Mouse (Mus musculus): ENCODE results near the gene Ncaph2.
A peak's percentile ranks its signal among the peaks of the same experiment; 100 is the strongest.

Gene Ncaph2

DNA sequence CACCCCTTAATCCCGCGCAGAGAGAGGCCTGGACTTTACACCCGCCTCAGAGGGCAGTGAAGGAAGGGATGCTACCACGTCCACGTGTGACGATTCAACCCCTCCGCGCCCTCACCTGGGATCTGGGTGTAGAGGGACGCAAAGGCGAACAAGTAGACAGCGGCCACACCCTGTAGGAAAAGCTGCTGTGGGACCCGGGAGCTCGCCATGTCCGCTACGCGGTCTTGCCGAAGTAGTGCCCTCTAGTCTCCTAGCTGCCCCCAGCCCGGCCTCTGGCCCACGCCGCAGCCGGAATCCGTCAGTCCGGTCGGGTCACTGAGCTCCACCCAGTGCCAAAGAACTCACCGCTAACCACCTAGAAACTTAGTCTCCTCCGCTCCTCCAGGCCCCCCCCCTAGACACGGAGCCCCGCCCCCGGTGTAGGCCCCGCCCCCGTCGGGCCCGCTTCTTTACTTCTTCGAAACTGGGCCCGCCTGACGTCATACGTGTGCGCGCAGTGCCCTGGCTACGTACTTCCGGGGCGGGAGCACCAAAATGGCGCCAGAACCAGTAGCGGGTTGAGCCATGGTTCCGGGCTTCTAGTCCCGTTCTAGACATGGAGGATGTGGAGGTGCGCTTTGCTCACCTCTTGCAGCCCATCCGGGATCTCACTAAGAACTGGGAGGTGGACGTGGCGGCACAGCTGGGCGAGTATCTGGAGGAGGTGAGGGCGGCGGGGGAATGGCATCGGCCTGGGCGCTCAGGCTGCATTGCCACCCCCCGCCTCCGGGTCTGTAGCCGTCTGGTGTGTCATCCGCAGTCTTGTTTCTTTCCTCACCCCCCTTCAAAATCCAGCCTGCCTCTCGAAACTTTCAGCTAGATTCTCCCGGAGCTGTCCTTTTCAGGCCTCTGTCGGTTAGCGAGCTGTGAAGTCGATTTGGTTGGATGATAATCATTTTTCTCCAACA lies at the start of gene Ncaph2, which contains the start of gene Lmf2:
TSS of gene Ncaph2 (plus strand) at position 479 of the 947 bp plus-strand sequence.
TSS of gene Lmf2 (minus strand) at position 419 of the 947 bp plus-strand sequence.
- DNase-seq, result peak; percentile 94

DNA sequence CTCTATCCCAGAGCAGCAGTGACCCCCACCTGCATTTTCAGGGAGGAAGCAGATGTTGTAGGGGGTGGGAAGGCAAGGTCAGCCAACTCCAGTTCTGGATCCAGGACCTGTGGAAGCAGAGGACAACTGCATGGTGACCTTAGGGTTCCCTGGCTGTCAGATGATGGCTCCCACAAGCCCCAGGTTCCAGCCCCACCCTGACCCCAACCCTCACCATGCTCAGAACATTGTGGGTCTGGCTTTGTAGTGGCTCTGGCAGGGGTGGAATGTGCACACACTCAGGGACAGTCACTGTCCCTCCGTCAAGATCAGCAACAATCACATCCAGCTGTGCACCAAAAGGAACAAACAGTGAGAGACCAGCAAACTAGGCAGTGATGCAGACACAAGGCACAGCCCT lies 49.6 kb upstream of the Ncaph2 start:
- DNase-seq, result peak; percentile 13

DNA sequence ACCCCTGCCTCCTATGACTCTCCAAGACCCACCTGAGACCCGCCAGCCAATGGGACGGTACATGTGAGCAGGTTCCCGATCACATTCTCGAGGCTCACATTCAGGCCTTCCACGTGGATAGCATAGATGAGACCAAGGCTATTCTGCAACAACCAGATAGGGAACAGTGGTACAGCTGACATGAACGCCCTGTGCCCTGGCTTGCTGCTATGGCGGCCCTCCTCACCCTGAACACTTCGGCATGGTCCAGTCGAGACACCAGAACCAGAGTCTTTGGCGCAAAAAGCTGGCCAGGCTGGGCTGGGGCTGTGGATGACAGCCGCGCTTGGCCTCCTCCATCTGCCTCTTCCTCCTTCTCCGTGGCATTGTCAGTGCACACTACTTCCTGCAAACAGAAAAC lies 48.1 kb upstream of the Ncaph2 start:
- DNase-seq, result no peak

DNA sequence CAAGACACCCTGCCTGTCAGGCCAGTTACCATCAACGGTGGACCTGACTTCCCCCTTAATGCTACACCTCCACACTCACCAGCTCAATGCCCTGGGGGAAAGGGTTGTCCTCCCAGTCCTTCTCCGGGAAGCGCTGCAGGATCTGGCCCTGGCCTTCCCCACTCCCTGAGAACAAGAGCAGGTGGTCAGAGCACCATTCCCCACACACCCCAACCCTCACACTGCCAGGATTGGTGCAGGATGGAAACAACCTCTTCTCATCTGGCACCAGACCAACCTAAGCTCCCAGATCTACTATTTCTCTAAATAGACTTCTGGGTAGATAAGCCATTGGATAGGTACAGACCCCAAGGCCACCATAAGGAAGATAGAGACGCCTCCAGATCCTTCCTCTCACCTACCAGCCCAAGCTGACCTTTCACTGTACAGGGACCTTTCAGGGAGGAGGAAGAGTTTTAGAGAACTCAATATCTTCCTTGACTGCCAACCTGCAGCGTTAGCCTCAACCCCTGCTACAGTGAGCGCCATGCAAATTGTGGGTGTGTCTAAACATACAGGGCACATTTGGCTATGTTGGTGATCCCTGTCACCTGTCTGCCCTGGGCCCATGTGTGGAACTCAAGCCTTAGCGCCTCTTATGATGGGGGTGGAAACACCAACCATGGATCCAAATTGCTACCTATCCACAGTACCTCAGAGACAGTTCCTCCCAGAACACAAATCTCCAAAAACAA lies 46.9 kb upstream of the Ncaph2 start:
- peak; percentile 71 for DNase-seq

DNA sequence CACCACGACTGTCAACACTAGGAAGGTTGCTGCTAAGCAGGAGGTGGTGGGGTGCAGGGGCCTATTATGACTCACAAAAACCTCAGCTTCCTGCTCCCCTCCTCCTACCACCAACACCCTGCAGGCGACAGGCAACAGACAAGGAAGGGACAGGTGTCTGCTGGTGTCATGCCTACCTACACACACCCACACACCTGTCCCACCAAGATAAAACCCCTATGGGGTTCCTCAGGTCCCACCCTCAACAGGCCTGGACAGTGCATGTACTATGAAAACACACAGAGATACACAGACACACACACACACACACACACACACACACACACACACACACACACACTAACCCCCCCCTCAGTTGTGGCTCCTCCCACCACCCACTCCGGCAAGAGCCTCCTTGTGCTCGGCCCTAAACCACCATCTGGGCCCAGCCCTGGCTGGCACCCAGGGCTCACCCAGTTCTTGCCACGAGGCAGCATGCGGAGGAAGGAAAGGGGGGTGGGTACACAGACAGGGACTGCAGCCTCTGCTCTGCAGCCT lies 45.5 kb upstream of the Ncaph2 start:
- peak; percentile 83 for DNase-seq

DNA sequence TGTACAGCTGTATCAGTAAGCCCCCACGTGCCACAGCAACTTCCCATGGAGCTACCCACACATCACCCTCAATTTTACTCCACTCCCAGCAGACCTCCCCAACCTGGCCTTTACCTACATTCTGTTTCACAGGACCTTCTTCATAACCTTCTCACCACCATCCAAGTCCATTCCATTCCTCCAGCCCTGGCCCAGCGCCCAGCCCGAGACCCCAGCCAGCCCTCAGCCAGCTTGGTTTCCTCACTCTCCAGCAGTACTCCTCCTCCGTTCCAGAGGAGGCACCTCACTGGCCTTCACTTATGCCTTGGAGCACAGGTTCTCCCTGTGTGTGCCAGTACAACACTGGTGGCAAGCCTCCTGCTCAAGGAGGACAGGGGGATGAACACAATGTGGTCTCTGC lies 42.2 kb upstream of the Ncaph2 start:
- DNase-seq, result peak; percentile 58

DNA sequence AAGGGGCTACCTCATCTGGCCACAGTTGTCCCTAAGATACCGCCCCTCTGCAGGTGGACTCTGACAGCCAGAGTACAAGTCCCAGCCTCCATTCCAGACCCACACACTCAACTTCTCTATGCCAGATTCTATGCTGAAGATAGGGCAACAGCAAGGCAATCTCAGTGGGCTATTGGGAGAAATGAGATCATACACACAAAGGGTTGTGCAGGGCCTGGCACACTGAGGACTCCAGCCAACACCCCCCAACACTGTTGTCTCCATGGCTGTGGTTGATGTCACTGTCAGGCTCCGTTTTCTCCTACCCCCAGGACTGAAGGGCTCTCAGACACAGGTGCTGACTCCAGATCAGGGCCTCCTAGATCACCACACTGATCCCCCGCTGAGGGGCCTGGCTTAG lies 41.4 kb upstream of the Ncaph2 start:
- no peak for DNase-seq

DNA sequence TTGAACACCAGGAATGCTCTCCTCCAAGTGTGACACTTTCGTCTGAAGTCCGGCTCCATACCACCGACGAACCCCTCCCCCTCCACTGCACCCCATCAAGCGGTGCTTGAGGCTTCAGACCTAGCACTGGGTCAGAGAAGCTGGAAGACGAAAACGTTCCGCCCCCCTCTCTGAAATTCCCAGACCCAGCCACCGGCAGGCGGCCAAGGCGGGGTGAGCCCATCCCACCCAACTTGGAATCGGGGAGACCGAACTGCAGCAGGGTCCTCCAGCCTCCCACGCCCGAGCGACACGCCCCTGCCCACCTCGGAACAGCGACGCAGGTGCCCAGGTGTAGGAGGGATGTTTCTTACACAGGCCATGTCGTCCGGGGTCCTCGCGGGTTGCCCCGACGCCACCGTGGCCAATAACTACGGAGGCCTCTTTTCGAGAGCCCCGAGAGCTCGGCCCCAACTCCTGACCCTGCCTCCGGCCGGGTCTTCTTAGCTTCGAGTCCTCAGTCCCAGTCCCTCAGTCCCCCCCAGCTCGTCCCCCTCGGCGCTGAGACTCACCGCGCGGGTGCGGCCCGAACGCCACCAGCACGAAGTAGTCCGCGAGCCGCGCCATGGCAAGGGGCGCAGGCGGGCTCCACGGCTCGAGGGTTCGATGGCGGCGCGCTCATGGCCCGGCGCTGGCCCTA lies 40.9 kb upstream of the Ncaph2 start:
- DNase-seq, result peak; percentile 79

DNA sequence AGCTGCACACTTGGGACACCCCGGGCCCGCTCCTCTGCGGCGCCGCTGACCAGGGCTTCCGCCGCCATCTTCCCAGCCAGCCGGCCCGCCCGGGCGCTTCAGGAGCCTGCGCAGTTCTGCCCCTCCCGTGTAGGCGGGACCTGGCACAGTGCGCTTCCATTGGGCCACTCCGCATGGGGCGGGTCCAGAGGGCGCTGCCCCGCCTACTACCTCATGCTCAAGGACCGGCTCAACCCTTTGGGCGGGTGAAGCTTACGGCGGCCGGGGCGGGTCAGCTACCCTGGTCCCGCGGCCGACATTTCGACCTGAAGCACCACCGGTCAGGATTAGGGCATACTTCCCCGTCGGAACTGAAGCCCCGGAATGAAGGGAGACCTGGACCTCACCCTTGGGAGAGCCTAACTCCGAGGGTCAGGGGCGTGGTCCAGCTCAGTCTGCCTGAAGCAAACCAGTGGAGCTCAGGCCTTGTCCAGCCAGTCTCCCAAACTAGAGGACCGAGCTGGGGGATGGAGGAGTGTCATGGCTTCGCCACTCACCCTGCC lies 40.3 kb upstream of the Ncaph2 start, which contains the start of gene Sbf1:
TSS of gene Sbf1 (minus strand) at position 122 of the 542 bp plus-strand sequence.
- DNase-seq, result peak; percentile 99

DNA sequence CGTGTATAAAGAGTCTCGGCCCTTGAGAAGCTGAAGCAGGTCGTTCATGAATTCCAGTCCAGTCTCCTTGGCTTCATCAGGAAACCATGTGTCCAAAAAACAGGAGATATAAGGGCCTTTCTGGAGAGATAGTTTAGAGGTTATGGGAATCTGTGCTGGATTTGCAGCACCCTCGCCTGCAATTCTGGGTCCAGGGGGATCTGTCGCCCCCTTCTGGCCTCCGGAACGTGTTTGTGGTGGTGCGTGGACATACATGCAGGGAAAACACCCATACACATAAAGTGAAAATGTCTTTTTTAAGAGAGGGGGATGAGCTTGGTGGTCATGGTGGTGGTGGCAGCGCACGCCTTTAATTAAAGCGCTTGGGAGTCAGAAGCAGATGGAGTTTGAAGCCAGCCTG lies 39.4 kb upstream of the Ncaph2 start:
- peak; percentile 57 for DNase-seq

DNA sequence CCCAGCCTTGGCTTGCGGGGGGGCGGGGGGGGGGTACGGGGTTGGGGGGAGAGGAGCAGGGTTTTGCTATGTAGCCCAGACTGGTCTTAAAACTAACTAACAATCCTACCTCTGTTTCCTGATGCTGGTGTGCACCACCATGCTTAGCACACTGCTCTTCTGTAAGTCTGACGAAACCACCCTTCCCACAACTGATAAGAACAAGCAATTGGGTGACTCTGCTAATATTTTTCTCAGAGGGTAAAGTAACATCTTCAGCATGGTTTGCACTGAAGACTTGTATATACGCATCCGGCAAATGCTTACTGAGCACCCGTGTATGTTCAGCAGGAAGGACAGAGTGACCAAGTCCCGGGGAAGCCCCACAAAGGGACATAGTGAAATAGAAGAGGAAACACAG lies 34.3 kb upstream of the Ncaph2 start:
- DNase-seq, result no peak

DNA sequence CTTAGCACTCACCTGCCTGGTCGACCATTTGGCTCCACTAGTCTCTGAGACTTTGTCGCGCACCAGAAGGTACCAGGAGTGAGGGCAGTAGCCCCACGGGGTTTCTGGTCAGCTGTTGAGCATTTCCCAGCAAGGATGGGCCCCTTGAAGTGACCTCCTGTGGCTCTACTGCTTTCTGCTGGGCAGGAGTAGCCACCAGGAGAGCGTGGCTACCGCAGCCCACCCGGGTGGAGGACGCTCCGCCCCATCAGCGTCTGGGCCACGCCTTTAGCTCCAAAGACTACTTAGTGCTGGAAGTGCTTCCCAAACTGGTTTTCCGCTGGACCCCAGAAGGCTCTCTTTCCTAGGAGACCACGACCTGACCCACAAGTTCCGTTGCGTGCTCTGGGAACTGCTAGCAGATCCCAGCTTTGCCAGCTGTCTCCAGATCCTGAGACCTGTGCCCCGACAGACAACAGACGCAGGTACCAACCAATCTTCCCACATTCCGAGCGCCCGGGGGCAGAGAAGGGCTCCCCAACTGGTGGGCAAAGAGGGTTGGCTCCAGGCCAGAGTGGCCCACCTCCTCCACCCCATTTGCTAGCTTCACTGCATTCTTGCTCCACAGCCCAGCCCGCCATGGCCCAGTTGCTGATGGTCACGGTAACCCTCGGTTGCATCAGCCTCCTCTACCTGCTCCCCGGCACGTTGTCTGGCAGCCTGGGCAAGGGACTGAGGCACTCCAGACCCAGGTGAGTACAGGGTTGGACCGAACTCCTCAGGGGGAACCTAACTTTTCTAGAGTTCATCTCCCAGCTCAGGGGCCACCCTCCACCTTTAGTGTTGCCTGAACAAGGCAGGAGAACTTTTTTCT lies 32.6 kb upstream of the Ncaph2 start, which contains the start of gene Adm2:
TSS of gene Adm2 (plus strand) at position 51 of the 853 bp plus-strand sequence.
- DNase-seq, result peak; percentile 14

DNA sequence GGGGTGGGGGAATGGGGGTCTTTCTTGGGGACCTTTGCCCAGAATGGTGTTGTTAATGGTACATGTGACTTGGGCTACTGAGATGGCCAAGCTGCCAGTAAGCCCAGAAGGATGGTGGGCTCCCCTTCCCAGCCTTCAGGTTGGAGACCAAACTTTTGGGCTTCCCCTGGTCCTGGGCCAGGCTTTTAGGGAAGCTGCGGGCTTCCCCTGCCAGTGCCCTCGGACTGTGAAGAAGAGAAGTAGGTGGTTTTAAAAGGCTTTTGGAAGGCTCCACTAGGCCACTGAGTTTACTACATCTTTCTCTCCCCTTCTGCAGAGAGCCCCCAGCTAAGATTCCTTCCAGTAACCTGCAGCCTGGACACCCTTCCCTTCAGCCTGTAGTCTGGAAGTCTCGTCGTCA lies 31.9 kb upstream of the Ncaph2 start:
- DNase-seq, result no peak

DNA sequence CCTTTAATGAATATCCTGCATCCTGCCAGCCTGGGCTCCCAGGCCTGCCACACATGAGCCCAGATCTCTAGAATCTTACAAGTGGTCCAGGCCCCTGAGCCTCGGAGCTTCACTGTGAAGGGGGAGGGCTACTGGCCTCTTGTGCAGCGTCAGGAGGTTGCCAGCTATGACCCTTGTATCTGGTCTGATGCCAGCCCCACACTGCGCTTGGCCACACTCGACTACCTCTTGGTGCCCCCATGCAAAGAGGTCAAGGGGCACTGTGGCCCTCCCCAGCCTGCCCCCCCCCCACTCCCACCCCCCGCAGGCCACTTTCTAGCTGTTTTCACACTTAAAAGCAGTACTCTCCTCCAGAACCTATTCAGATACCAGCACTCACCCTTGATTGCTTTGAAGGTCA lies 29.1 kb upstream of the Ncaph2 start:
- DNase-seq, result no peak

DNA sequence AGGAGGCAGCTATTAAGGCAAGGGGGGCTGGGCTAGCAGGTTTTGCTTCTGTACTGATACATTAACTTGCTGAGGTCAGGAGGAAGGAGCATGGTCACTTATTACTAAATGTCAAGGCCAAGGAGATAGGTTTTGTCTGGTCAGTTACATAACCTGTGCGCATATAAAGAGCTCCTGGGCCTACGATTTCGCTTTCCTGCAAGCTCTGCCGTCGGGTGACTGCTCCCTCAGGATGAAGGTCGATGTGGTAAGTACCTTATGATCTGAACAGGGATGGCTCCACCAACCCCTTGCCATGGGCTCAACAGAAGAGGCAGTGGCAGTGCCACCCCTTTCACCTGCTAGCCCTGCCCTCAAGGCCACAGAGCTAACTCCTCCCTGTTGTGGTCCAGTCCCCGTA lies 21.2 kb upstream of the Ncaph2 start, which contains the start of gene Miox:
TSS of gene Miox (plus strand) at position 128 of the 400 bp plus-strand sequence.
- no peak for DNase-seq

DNA sequence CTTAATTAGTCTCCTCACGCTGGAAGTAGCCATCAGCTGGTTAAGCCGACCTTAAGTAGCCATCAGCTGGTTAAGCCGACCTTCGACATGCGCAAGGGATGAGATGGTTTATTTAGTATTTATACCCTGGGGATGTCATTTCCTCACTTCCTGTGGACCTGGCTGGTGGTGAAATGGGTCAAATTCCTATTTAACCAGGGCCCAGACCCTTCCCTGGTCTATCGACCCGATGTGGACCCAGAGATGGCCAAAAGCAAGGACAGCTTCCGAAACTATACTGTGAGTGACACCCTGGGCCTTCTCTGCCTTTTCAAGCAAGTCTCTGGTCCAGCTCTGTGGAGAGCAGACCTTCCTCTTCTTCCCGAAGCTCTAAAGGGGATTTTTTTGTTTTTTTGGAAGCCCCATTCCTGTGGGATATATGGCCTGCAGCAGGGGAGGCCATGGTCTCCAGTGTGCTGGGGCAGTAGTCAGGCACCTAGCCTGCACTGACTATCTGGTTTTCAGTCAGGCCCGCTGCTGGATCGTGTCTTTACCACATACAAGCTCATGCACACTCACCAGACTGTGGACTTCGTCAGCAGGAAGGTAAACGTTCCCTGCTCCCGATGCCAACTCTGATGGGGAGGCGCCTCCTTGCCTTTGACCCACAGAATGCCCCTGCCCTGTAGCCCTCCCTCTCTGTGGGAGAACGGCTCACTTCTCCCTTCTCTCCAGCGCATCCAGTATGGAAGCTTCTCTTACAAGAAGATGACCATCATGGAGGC lies 20.6 kb upstream of the Ncaph2 start:
- DNase-seq, result no peak

DNA sequence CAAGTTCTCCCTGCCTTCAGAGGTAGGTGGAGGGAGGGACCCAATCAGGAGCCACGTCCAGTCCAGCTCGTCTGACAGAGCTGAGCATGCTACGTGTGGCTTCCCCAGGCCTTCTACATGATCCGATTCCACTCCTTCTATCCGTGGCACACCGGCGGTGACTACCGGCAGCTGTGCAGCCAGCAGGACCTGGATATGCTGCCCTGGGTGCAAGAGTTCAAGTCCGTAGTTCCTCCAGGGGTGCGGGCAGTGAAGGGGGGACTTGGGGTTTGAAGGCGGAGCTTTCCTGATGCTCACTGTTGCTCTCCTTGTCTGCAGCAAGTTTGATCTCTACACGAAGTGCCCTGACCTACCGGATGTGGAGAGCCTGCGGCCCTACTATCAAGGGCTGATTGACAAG lies 19.1 kb upstream of the Ncaph2 start:
- no peak for DNase-seq

DNA sequence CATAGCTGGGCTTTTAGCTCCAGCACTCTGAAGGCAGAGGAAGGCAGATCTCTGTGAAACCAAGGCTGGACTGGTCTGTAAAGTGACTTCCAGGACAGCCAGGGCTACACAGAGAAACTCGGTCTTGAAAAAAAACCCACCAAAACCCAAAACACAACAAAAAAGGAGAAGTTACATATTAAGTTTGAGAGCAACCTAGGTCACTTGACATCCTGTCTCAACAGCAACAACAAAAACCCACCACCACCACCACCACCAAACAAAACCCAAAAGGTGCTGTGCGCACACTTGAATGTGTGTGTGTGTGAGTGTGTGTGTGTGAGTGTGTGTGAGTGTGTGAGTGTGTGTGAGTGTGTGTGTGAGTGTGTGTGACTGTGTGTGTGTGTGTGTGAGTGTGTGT lies 15.8 kb upstream of the Ncaph2 start:
- DNase-seq, result no peak

DNA sequence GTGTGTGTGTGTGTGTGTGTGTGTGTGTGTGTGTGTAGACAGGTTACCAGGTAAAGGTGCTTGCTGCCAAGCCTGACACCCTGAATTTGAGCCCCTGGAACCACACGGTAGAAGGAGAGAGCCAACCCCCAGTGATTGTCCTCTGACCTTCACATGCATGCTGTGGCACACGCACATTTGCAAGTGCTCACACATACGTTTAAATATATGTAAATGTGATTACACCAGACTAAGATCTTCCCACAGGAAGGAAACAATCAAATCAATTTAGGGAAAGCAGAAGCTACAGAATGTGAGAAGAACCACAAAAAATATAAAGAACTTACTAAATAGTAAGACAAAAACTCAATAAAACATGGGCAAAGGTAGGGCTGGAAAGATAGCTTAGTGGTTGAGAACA lies 15.4 kb upstream of the Ncaph2 start:
- DNase-seq, result no peak

DNA sequence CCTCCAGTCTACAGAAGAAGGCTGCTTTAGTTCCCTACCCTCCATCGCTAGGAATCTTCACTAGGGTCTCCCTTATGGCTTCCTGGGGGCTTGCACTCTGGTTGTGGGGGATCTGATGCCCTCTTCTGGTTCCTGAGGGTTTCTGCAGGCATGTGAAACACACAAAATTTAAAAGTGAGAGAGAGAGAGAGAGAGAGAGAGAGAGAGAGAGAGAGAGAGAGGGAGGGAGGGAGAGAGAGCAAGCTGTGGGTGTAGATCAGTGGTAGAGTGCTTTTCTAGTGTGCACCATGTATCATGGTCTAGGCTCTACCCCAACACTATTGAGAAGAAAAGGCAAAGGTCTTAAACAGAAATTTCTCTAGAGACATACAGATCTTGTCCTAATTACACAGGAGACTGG lies 13.8 kb upstream of the Ncaph2 start:
- DNase-seq, result no peak

DNA sequence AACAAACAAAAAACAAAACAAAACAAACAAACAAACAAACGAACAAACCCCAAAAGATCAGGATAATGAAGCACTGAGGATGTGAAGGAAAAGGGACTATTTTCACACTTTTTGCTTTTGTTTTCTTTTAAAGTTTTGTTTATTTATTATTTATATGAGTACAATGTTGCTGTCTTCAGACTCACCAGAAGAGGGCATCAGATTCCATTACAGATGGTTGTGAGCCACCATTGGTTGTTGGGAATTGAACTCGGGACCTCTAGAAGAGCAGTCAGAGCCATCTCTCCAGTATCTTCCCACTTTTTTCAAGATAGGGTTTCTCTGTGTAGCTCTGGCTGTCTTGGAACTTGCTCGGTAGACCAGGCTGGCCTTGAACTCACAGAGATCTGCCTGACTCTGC lies 12.2 kb upstream of the Ncaph2 start:
- DNase-seq, result no peak
